Mouse (Mus musculus) lung, embryonic 15.5 days (tissue): ENCODE measurements around the gene Parp8. TPM values are rescaled to one million over a fixed set of nuclear protein-coding genes. Genes with fewer than 3 reads are reported as not detected.

Experiments used
- ATAC-seq: fragments of 200-750 bp; cut with Nextera tagmentation; 2 replicates; pipeline ENCODE4 v1.8.0; 2017; ENCODE audit warnings: moderate number of reproducible peaks, borderline replicate concordance; ENCODE audit not compliant: low FRiP score, low TSS enrichment; ENCODE audit errors: extremely low read depth
- H3K27ac ChIP-seq: fragments of 300-500 bp; sonication (generic); 2 replicates; pipeline ENCODE4 v1.5.1; 2015; ENCODE audit warnings: moderate library complexity, mild to moderate bottlenecking, inconsistent platforms
- H3K27me3 ChIP-seq: fragments of 300-500 bp; sonication (generic); 2 replicates; pipeline ENCODE4 v1.6.1; 2015; ENCODE audit warnings: inconsistent platforms
- H3K36me3 ChIP-seq: fragments of 300-500 bp; sonication (generic); 2 replicates; pipeline ENCODE4 v1.6.1; 2015; ENCODE audit warnings: inconsistent platforms
- H3K4me1 ChIP-seq: fragments of 300-500 bp; sonication (generic); 2 replicates; pipeline ENCODE4 v1.6.1; 2015; ENCODE audit warnings: inconsistent platforms
- H3K4me2 ChIP-seq: fragments of 300-500 bp; sonication (generic); 2 replicates; pipeline ENCODE4 v1.6.1; 2015; ENCODE audit warnings: inconsistent platforms, mild to moderate bottlenecking, moderate library complexity
- H3K4me3 ChIP-seq: fragments of 300-500 bp; sonication (generic); 2 replicates; pipeline ENCODE4 v1.5.1; 2015; ENCODE audit warnings: mild to moderate bottlenecking, inconsistent platforms
- H3K9ac ChIP-seq: fragments of 300-500 bp; sonication (generic); 2 replicates; pipeline ENCODE4 v1.6.1; 2015; ENCODE audit warnings: inconsistent platforms
- H3K9me3 ChIP-seq: fragments of 300-500 bp; sonication (generic); 2 replicates; pipeline ENCODE4 v1.6.1; 2016; ENCODE audit warnings: inconsistent platforms
- WGBS: fragments of 180-500 bp; shearing (Covaris S2); methylation state at CpG from one replicate; pipeline ENCODE4 v1.1.7; 2015; 5-methylcytosine and 5-hydroxymethylcytosine counted together
- polyA plus RNA-seq: library from polyadenylated mRNA; unstranded; fragments of >200 nt; fragmentation: Nextera tagmentation; extraction: Ambion mirVana; gene quantifications from 2 replicates; pipeline ENCODE4 v1.2.1, GENCODE M21; 2015

The Parp8 gene
- polyA plus RNA-seq, 1 experiment from 2014 or later = 10.3 TPM

DNA sequence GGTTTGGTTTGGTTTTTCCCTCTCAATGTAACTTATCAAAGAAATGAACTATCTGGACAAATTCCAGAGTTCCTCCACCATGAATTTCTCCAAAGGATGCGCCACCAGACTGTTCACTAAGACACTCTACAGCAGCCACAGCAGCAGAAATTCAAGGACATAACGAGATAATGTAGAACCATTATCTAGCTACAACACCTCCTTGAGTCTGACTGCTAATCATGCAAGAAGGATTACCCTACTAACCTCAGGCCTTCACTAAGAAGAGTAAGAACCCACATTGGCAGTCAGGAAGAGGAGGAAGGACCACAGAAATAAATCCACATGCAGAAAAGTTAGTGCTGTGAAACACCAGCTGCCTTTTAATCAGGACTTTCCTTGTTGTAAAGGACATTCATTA, 11.8 kb downstream of the Parp8 start:
- no peaks in the 10 kb centered on the region for H3K27me3 ChIP-seq
- ATAC-seq = no peak
- H3K4me3 ChIP-seq = no peak overlapping the region
- H3K4me1 ChIP-seq = peaks cover 16% of the 10 kb centered on the region; the same call in 1 of the 2 replicates
- H3K4me2 ChIP-seq = no peak overlapping the region
- H3K36me3 ChIP-seq = no peaks in the 10 kb centered on the region
- H3K9ac ChIP-seq = no peak overlapping the region
- no peak overlapping the region for H3K27ac ChIP-seq
- H3K9me3 ChIP-seq = no peaks in the 10 kb centered on the region
- 78% methylated on average over 2 of the region's 2 CpGs for WGBS

DNA sequence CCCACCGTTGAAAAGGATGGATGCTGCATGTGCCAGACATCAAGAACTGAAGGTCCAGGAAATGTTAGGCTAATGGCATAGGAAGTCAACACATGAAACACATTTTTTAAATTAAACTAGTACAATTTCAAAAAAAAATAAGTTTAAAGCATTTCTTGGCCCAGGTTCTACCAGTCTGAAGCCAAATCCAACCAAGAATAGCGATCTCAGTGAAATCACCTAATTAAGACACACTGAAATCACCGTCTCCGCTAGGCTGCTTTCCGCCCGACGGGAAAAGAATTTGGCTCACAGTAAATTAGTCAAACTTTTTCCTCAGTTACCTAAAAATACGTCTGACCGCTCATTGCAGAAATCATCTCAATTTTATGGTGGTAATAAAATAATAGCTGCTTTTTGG, 13.3 kb downstream of the Parp8 start:
- H3K27me3 ChIP-seq = no peaks in the 10 kb centered on the region
- H3K4me3 ChIP-seq = no peak overlapping the region
- ATAC-seq = no peak
- H3K4me2 ChIP-seq = no peak overlapping the region
- WGBS = 78% methylated on average over 9 of the region's 9 CpGs
- no peaks in the 10 kb centered on the region for H3K36me3 ChIP-seq
- H3K27ac ChIP-seq = no peak overlapping the region
- H3K4me1 ChIP-seq = peaks cover 13% of the 10 kb centered on the region; the same call in 1 of the 2 replicates
- no peak overlapping the region for H3K9ac ChIP-seq
- H3K9me3 ChIP-seq = no peaks in the 10 kb centered on the region

DNA sequence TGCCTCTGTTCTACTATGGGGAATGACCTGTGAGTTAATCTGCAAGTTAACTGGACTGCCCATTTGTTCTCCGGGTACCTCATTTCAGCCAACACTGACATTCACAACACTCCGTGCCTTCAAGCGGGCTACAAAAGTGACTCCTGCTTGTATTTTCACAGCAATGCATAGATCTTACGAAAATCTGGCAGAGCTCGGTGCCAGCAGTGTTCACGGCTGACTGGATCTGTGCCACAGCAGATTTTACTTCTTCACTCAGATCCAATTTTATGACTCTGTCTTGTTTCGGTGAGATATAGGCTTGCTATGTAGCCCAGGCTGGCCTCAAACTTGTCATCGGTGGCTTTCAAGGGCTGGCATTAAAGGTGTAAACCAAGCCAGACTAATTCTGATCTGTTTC, 15.2 kb downstream of the Parp8 start:
- no peaks in the 10 kb centered on the region for H3K36me3 ChIP-seq
- H3K9ac ChIP-seq = no peak overlapping the region
- H3K27me3 ChIP-seq = no peaks in the 10 kb centered on the region
- H3K4me1 ChIP-seq = 0 out of 2 replicates have a peak, but pooled peaks cover 6% of the 10 kb centered on the region
- ATAC-seq = no peak
- H3K27ac ChIP-seq = no peak overlapping the region
- WGBS = 63% methylated on average over 8 of the region's 8 CpGs
- H3K4me2 ChIP-seq = no peak overlapping the region
- H3K4me3 ChIP-seq = no peak overlapping the region
- H3K9me3 ChIP-seq = no peaks in the 10 kb centered on the region

DNA sequence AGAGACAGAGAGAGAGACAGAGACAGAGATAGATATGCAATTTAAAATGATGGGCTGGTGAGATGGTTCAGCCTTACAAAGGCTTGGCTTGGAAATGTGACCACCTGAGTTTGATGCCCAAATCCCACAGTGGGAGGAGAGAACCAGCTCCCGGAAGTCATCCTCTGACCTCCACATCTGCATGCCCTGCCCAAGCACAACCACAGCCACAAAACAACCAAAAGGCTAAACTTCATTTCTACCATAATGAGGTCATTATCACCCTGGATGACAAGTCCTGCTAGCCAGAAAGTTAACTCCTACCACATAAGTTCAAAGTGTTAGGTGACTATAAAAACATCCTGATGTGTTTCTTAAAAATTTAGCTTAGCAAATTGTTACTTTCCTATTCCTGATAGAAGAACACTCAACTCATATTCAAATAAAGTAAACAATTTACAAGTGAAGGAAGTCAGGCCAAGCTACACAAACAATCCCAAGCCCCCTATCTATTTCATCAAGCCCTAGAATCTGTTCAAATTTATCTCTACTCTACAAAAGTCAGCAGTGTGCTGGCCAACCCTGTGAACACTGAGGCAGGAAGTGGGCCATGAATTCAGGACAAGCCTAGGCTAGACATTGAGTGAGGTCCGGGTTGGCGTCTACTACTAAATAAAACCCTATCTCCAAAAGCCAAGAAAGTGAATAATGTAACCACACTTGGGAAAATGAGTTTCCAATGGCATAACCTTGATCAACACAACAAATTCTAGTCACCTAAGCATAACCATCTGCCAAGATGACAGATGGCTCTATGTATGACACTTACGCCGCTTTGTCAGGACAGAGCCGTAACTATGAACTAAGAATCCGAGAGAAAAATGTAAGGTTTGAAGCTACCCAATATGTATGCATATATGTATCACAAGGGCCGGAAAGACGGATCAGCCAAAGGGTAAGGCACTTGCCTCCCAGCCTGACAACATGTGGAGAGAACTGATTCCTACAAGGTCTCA, 17.0 kb downstream of the Parp8 start:
- H3K9ac ChIP-seq = no peak overlapping the region
- H3K9me3 ChIP-seq = no peaks in the 10 kb centered on the region
- H3K4me1 ChIP-seq = 0 out of 2 replicates have a peak, but pooled peaks cover 6% of the 10 kb centered on the region
- no peak overlapping the region for H3K4me3 ChIP-seq
- no peak; the same call in 1 of the 2 replicates for ATAC-seq
- H3K4me2 ChIP-seq = no peak overlapping the region
- no peaks in the 10 kb centered on the region for H3K36me3 ChIP-seq
- WGBS = 86% methylated on average over 9 of the region's 9 CpGs
- no peak overlapping the region for H3K27ac ChIP-seq
- no peaks in the 10 kb centered on the region for H3K27me3 ChIP-seq

DNA sequence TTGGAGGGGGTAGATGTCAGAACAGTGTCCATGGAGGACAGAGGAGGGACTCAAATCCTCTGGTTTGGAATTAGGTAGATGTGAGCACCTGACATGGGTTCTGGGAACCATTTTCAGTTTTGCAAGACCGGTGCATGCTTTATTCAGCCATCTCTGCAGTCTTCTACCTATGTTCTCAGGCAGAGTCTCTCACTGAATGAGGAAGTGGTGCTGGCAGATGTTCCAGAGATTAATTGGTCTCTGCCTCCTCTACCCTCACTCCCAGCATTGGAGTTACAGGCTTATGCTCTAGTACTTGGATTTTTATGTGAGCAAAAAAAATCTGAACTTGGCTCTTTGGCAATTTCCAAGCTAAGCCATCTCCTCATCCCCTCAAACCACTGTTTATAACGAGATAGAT, 17.8 kb downstream of the Parp8 start:
- no peak for ATAC-seq
- Histone ChIP-seq H3K4me2 (no peak overlapping the region), H3K4me3 (no peak overlapping the region), H3K27ac (no peak overlapping the region), H3K27me3 (no peaks in the 10 kb centered on the region), H3K36me3 (no peaks in the 10 kb centered on the region), H3K4me1 (0 out of 2 replicates have a peak, but pooled peaks cover 6% of the 10 kb centered on the region), H3K9ac (no peak overlapping the region), H3K9me3 (no peaks in the 10 kb centered on the region)
- 76% methylated on average over 2 of the region's 2 CpGs for WGBS

DNA sequence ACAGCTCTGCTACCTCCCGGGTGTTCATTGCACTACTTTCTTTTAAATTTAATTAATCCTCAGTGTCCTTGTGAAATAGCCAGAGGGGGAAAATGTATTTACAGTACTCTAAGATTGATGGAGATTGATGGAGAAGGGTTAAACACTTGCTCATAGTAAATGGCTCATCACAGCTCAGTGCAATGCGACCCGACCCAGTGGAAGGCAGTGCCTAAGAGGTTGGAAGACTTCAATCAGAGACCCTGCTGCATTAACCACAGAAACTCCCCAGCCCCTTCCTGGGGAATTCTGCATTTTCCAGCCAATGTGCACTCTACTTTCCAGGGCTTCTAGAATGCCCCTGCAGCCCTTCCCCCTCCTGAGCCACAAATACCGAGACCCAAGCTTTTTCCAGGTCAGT, 18.7 kb downstream of the Parp8 start:
- WGBS = 32% methylated on average over 4 of the region's 4 CpGs
- H3K4me2 ChIP-seq = no peak overlapping the region
- H3K27ac ChIP-seq = no peak overlapping the region
- no peaks in the 10 kb centered on the region for H3K27me3 ChIP-seq
- H3K4me3 ChIP-seq = no peak overlapping the region
- H3K4me1 ChIP-seq = 0 out of 2 replicates have a peak, but pooled peaks cover 6% of the 10 kb centered on the region
- H3K9ac ChIP-seq = no peak overlapping the region
- no peaks in the 10 kb centered on the region for H3K9me3 ChIP-seq
- H3K36me3 ChIP-seq = no peaks in the 10 kb centered on the region
- no peak for ATAC-seq

DNA sequence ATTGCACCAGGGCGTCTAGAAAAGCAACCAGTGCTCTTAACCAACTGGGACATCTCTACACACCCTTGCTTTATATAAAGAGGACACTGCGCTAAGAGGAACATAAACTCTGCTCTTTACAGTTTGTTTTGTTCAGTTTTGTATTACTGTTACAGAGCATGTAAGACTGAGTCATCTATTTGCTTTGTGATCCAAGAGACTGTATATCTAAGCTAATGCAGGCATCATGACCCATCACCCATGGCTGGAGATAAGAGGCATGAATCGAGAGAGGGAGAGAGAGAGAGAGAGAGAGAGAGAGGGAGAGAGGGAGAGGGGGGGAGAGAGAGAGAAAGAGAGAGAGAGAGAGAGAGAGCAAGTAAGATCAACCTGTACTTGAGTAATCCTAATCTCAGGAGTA, 24.8 kb downstream of the Parp8 start:
- no peak overlapping the region for H3K4me2 ChIP-seq
- no peaks in the 10 kb centered on the region for H3K4me1 ChIP-seq
- 66% methylated on average over 3 of the region's 3 CpGs for WGBS
- H3K4me3 ChIP-seq = no peak overlapping the region
- no peaks in the 10 kb centered on the region for H3K27me3 ChIP-seq
- H3K27ac ChIP-seq = no peak overlapping the region
- H3K9ac ChIP-seq = no peak overlapping the region
- no peak for ATAC-seq
- no peaks in the 10 kb centered on the region for H3K36me3 ChIP-seq
- H3K9me3 ChIP-seq = no peaks in the 10 kb centered on the region

DNA sequence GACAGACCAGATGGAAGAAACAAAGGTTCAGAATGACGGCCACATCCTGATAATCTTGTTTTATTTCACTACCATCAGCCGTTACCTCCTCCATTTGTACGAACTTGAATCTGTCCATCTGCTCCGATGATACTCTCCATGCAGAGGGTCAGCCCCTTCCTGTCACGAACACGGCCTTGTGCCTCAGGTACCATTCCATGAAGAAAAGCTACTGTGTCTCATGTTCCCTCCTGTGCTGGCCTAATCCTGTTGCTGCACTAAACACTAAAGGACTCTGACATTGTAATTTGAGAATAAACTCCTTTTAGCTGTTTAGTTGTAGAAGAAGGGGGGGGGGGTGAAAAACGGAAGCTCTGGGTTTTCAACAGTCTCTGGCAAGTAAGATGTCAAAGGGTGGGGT, 33.8 kb downstream of the Parp8 start:
- ATAC-seq = no peak
- no peak overlapping the region for H3K4me2 ChIP-seq
- H3K9ac ChIP-seq = no peak overlapping the region
- no peak overlapping the region for H3K27ac ChIP-seq
- no peaks in the 10 kb centered on the region for H3K9me3 ChIP-seq
- WGBS = 78% methylated on average over 7 of the region's 7 CpGs
- no peaks in the 10 kb centered on the region for H3K36me3 ChIP-seq
- H3K4me3 ChIP-seq = no peak overlapping the region
- peaks cover 10% of the 10 kb centered on the region; the same call in 1 of the 2 replicates for H3K4me1 ChIP-seq
- no peaks in the 10 kb centered on the region for H3K27me3 ChIP-seq

DNA sequence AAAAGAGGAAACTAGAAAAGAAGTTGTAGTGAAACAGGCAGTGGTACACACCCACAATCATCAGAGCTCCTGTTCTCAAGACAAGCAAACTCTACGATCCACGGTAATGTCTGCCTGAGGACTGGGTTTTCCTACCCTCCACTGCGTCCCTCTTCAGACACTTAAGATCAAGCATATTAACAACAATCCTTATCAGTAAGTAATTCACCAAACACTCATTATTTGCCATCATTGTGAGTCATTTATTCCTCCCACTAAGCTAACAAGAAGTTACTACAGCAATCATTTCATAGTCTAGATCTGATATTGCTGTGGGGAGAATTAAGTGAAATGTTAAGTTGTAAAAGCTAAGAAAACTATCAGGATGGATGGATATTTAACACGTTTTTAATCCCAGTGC, 35.0 kb downstream of the Parp8 start:
- Histone ChIP-seq H3K27ac (no peak overlapping the region), H3K9me3 (no peaks in the 10 kb centered on the region), H3K9ac (no peak overlapping the region), H3K4me3 (no peak overlapping the region), H3K27me3 (no peaks in the 10 kb centered on the region), H3K36me3 (no peaks in the 10 kb centered on the region), H3K4me2 (no peak overlapping the region), H3K4me1 (peaks cover 10% of the 10 kb centered on the region; the same call in 1 of the 2 replicates)
- no peak for ATAC-seq
- 52% methylated on average over 4 of the region's 4 CpGs for WGBS

DNA sequence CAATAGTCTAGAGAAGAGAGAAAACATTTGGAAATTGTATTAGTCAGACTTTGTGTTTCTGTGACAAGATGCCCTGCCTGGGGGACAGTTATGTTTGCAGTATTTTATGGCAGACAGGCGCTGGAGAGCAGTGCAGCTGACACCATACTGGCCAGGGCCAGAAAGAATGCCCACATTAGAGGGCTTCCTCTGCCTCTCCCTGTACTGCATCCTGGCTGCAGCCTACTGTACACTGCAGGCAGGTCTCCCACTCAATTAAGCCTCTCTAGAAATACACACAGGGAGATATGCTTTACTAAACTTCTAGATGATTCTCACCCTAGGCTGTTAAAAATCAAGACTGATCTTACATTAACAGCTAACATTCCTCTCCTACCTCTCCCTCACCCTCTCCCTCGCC, 36.6 kb downstream of the Parp8 start:
- Histone ChIP-seq H3K4me2 (no peak overlapping the region), H3K4me1 (peaks cover 10% of the 10 kb centered on the region; the same call in 1 of the 2 replicates), H3K4me3 (no peak overlapping the region), H3K27me3 (no peaks in the 10 kb centered on the region), H3K36me3 (no peaks in the 10 kb centered on the region), H3K27ac (no peak overlapping the region), H3K9me3 (no peaks in the 10 kb centered on the region), H3K9ac (no peak overlapping the region)
- WGBS = 56% methylated on average over 2 of the region's 2 CpGs
- no peak for ATAC-seq

DNA sequence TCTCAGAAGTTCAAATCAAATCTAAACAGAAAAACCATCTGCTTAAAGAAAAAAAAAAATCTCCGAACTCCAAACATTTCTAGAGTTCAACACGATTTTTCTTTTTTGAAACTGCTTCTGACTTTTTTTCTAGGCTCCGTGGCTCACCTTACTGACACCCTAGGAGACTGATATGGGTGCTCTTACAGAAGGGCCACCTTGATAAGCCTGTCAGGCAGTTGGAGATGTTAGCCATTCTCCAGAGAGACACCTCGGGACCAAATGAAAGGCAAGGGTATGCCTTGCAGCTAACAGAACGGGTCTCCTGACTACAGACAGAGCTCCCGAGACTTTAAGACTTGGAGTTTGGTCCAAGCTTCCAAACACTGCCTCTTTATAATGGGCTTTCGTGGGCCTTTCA, 37.1 kb downstream of the Parp8 start:
- no peak for ATAC-seq
- H3K36me3 ChIP-seq = no peaks in the 10 kb centered on the region
- peaks cover 10% of the 10 kb centered on the region; the same call in 1 of the 2 replicates for H3K4me1 ChIP-seq
- H3K27me3 ChIP-seq = no peaks in the 10 kb centered on the region
- no peak overlapping the region for H3K27ac ChIP-seq
- 53% methylated on average over 7 of the region's 7 CpGs for WGBS
- H3K9me3 ChIP-seq = no peaks in the 10 kb centered on the region
- H3K4me2 ChIP-seq = no peak overlapping the region
- no peak overlapping the region for H3K4me3 ChIP-seq
- H3K9ac ChIP-seq = no peak overlapping the region

DNA sequence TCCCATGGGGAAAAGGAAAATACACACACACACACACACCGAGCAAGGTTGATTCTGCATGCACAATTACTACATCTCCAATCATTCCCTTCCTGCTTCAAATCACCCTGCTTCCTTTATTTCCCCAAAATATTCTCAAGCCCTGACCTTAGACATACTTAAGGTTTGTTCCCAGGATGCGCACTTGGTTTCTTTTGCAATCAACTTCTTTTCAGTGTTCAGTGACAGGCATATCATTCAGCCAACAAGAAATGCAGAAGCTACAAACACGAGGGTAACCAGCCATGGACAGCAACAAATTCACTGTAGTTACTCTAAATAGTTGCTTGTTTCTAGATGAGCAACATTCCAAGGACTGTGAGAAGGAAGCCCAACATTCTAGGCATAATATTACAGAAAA, 38.1 kb downstream of the Parp8 start:
- 82% methylated on average over 3 of the region's 3 CpGs for WGBS
- no peaks in the 10 kb centered on the region for H3K9me3 ChIP-seq
- ATAC-seq = no peak

More for the DNA sequence above, 38.1 kb downstream of the Parp8 start:
- Histone ChIP-seq H3K4me1 (peaks cover 10% of the 10 kb centered on the region; the same call in 1 of the 2 replicates), H3K36me3 (no peaks in the 10 kb centered on the region), H3K27ac (no peak overlapping the region), H3K4me3 (no peak overlapping the region), H3K9ac (no peak overlapping the region), H3K4me2 (no peak overlapping the region), H3K27me3 (no peaks in the 10 kb centered on the region)
